Mouse (Mus musculus): Measurements from ENCODE around the gene Itga11.
"Not testable (repeated sequence)": the region's sequence is repeated elsewhere in the genome, so short reads cannot be mapped to it uniquely, and the experiment has no call there.

Gene Itga11

DNA sequence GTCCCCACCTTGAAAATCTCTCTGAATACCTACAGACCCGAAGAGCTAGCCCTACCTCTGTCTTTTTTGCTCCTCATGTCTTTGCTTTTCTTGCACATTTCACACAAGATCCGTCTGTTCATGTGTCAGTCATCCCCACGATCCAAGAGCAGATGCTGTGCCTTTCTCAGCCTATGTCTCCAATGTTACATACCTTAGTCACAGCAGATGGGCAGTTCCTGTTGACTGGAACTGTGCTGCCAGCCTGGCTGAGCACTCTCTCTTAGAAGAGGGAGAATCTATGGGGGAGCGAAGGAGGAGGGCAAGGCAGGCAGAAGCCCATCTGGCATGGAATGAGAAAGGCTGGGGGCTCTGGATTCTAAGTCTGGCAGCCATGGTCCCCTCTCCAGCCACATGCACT, 87.7 kb downstream of the Itga11 start:
- no peak for DNase-seq (ENCODE audit: low spot score in 2 of 2)

DNA sequence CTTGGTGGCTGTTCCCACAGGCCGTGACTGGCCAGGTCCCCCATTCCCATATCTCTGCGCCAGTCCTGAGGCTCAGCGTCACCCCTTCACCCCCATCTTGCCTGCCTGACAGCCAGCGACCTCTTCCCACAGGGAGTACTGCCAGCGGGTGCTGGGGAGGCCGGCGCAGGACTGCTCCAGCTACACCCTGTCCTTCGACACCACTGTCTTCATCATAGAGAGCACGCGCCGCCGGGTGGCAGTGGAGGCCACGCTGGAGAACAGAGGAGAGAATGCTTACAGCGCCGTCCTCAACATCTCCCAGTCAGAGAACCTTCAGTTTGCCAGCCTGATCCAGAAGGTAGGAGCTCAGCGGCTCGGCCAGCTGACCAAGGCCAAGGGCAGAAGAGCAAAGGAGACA, 89.8 kb downstream of the Itga11 start:
- DNase-seq (ENCODE audit: low spot score in 2 of 2): no peak

DNA sequence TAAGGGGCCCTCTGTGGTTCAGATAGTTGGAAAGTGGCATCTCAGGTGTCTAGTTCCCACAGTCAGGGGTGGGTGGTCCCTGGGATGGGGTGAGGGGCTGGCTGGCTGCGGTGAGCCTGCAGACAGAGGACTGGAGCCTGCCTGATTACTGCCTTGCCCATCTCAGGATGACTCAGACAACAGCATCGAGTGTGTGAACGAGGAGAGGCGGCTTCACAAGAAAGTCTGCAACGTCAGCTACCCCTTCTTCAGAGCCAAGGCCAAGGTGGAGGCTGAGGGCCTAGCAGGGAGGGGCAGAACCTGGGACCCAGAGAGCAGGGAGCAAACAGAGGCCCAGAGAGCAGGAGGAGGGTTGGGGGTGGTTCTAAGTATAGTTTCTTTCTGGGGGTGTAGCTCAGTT, 90.7 kb downstream of the Itga11 start:
- DNase-seq (ENCODE audit: low spot score in 2 of 2): no peak

DNA sequence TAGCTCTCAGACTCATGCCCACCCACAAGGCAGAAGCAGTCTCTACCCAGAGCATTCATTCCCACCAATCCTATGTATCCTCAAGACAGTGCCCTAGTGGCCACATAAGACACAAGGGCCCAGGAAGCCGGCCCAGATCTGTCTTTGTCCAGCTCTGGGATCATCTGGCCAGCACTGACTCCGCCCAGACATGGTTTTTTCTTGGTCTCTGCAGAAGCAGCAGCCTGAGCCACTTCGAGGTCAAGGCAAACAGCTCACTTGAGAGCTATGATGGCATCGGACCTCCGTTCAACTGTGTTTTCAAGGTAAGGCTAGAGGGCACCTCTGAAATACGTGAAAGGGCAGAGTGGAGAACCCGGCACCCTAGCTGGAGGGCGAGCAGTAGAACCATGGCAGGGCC, 95.1 kb downstream of the Itga11 start:
- DNase-seq (ENCODE audit: low spot score in 2 of 2): no peak

DNA sequence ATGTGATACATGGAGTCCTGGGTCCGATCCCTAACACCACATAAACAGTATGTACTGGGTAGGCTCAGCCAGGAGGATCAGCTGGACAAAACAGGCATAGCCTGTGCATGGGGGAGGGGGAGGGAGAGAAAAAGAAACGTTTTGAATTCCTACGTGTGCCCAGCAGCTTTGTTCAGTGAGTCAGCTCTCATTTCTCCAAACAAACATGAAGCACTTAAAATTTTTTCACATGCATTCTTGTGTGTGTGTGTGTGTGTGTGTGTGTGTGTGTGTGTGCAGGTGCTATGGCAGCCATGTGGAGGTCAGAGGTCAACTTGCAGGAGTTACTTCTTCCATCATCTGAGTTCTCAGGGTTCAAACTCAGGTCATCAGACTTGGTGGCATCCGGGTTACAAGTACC, 97.8 kb downstream of the Itga11 start:
- DNase-seq (ENCODE audit: low spot score in 2 of 2): no peak

DNA sequence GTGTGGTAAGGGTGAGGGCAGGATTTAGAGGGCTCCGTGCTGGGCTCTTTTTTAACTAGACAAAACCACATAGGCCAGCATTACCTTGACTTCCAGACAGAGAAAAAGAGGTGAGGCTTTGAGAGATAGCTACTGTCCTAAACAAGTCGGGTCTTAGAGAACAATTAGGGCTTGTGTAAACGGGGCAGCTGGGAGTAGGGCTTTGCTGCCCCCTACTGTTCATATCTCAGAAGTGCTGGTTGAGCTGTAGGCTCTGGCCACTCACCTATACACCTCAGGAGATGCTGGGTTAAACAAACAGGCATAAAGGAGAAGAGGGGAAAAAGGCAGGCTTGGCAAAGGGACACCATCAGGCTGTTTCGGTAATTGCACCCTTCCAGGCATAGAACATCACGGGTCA, 99.8 kb downstream of the Itga11 start:
- peak in 1 of 2 experiments; percentile 41 for DNase-seq (ENCODE audit: low spot score in 2 of 2)

GRCm38 (mm10) chr9:62778721-62779120, 101.1 kb downstream of the Itga11 start:
- no peak for DNase-seq (ENCODE audit: low spot score in 2 of 2)

- no peak for DNase-seq (ENCODE audit: low spot score in 2 of 2)
Observed at GRCm38 (mm10) chr9:62781965-62782364, 104.3 kb downstream of the Itga11 start.

DNA sequence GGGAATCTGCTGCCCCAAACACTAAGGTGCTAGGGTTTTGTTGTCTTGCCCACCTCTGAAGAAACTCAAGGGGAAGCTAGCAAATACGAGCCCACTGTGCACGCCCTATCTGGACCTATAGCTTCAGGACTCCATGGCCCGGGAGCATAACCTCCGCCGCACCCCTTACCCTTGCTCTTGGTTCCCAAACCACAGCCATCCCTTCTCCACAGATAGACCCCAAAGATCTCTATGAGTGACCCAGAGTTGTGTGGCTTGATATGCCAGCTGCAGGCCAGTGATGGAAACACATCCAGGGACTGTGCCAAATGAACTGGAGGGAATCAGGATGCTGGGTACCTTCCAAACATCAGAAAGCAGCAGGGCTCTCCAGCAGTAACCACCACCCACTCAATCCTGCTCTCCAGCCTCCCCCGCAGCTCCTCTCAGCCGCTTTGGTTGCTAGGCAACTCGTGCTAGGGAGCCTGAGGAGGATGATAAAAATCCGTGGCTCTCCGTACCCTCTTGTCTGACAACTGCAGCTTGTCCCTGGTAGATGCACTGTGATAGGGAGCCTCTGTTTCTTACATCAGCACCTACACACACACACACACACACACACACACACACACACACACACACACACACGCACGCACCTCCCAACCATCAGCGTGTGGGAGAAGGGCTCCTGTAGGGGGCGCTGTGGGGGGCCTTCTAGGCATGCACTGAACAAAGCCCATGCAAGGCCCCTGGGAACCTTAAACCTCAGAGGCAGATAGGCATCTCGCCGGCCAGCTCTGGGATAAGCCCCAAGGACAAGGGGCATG, 105.6 kb downstream of the Itga11 start:
- DNase-seq (ENCODE audit: low spot score in 2 of 2): no peak

DNA sequence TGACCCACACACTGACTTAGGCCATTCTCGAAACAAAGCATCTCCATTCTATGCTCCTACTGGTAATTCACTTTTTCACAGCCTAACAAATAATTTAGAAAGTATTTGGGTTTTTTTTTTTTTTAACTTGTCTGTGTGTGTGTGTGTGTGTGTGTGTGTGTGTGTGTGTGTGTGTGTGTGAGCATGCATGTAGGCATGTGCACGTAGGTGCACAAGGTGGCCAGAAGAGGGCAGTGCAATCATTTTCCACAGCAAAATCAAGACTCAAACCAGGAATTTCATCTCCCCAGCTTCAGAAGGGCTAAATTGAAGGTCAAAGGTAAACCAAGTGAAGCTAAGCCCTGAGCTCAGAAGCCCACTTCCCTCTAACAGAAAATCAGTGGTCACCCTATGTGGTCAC, 106.6 kb downstream of the Itga11 start:
- no peak for DNase-seq (ENCODE audit: low spot score in 2 of 2)

GRCm38 (mm10) chr9:62786721-62787120, 109.1 kb downstream of the Itga11 start:
- no peak for DNase-seq (ENCODE audit: low spot score in 2 of 2)

DNA sequence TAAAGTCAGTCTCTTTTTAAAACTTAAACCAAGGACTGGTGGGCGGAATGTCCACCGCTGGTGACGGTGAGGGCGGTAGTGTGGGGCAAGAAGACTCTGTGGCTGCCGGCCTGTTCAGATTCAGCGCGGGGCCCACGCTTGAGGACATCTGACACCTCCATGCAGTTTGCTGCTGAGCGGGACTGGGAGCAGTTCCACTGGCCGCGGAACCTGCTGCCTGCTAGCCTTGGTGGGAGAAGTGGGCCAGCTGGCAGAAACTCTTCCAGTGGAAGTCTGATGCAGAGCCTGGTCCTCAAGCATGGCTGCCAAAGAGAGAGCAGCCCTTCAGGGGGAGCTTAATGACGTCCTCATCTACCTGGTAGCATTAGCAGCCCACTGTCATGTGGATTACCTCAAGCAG, 112.2 kb downstream of the Itga11 start:
- no peak for DNase-seq (ENCODE audit: low spot score in 2 of 2)

DNA sequence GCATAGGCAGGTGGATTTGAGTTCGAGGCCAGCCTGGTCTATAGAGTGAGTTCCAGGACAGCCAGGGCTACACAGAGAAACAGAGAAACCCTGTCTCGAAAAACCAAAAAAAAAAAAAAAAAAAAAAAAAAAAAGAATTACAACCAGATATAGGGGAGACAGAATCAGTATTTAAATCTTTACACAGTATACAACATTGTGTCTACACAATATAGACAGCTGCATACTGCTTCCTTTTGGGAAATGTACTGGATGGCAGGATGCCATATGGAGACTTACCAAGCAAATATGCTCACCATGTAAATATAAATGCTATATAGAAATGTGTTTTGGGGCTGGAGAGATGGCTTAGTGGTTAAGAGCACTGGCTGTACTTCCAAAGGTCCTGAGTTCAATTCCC, 121.6 kb downstream of the Itga11 start:
- DNase-seq (ENCODE audit: low spot score in 2 of 2): not testable (repeated sequence)

DNA sequence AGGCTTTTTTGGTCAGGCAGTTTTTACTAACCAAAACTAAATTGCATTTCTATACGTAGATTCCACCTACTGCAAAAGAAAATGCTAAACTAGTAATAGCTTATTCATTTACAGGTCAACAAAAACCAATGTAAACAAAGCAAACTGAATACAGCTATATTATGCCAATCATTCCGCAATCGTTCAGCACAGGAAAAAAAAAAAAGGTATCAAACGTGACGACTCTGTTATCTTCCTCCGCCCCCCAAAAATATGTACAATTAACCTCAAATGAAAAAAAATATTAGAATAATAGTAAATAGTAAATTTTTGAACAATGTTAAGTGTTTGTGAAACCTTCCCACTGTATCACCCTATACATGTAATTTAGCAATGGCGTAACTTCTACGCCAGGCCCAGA, 132.5 kb downstream of the Itga11 start:
- DNase-seq (ENCODE audit: low spot score in 2 of 2): no peak

DNA sequence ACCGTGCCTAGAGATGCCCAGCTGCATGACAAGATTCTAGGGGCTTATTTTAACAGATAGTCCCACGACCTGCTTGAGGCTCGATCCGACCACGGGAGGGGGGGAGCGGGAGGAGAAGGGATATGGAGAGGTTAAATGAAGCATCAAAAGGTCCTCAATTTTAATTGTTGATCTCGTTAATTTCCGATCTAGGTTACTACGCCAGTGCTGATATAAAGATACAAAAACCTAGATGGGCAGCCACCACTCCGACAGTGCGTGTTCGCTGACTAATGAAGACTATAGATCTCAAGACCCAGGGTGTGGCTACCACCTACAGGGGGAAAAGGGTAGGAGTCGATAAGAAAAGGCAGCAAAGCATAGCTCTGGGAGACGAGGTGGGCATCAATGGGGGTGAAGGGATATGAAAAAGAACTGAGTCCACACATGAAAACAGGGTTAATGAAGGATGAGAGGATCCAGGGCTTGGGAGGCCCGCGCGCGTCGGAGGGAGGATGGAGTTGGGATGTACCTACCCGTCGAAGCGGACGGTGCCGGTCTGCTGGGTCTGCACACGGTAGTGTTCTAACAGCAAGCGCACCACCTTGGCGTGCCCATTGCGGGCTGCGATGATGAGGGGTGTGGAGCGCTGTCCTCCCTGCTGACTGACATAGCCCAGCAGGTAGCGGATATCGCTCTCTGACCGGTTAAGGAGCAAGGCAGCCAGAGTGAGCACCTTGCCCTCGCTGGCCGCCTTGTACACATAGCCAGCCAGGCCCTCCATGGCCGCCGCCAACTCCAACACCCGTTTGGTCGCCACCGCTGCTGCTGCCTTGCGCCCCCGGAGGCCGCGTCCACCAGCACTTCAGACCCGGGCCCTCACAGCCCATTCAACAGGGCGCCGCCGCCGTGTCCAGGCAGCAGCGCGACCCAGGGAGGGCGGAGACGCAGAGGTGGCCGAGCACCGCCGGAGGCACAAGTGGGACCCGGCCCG, 133.2 kb downstream of the Itga11 start:
- DNase-seq (ENCODE audit: low spot score in 2 of 2): peak in 1 of 2 experiments; percentile 19

GRCm38 (mm10) chr9:62811516-62812121, 134.0 kb downstream of the Itga11 start, which contains the start of gene Fem1b:
TSS of gene Fem1b (minus strand) at chr9:62811934.
- peak; percentile 85 to 87 for DNase-seq (ENCODE audit: low spot score in 2 of 2)

- DNase-seq (ENCODE audit: low spot score in 2 of 2): no peak
Observed at GRCm38 (mm10) chr9:62812216-62813049, 134.8 kb downstream of the Itga11 start.

DNA sequence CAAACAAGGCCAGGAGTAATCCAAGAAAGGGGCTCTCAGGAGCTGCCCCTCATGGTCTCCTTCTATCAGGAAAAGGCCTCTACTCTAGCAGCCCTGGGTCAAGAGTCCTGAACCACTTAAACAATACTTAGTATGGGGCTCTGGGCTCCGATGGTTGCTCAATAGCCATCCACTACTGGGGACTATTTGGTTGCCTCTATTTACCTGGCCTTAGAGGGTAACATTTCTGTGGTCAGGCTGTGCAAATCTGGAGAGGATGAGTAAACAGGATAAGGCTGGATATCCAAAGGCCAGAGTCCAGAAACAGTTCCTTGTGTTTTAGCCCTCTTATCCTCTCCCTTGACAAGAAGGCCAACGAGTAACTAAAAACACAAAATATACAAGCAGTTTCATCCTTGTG, 137.1 kb downstream of the Itga11 start:
- no peak for DNase-seq (ENCODE audit: low spot score in 2 of 2)

DNA sequence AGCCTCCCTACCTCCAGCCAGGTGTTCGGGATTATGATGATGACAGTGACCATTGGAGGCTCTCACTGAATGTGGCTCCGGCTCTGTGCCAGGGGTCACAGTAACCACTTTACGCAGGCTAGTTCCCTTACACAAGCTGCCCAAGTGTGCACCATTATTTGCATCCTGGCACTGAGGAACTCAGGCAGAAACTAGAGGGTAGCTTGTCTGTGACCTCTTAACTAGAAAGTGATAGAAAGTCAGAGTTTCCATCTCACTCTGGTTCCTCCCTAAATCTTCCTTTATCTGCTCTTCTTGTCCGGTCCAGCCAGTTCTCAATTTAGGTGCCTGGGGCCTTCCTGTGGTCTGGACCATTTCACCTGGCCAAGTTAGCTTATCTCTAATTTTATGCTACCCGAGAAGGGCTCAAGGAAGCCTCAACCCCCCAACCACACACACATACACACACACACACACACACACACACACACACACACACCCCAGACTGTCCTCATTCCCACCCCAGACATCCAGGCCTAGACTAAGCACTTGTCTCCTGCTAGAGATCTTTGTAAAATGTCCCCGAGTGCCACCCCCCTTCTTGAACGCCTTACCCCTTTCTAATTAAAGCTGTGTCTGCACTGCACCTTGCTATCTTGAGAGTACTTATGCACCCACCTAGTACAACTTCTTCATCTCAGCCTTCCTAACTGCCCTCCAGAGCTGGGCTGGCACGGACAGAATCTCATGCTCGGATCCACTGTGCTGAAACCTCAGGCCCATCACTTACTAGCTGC, 138.9 kb downstream of the Itga11 start:
- DNase-seq (ENCODE audit: low spot score in 2 of 2): no peak

DNA sequence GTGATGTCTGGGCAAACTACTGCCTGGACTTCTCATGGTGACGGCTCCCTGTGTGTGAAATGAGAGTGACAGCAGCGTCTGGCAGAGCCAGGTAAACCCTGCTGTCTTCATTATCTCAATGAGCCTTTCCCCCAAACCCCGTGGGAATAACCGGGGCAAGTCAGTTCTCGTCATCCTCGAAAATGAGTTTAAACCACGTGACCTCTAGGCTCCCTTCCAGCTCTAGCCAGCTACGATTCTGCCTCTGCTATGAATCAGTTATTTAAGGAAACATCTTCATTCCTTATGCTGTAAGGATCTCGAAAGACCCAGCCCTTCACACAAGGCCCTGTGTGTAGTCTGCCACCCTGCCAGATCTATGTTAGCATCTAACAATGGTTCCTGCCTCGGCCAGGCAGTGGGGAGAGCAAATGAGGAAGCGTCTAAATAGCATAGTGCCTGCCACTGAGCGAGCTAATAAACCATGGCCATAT, 139.5 kb downstream of the Itga11 start:
- DNase-seq (ENCODE audit: low spot score in 2 of 2): no peak
